In genomic region chr5:143066096-143066495, GRCm38 (mm10) we compare ENCODE assay signal across 16 mouse cellular contexts. TPM values are rescaled to one million over a fixed set of nuclear protein-coding genes. Genes with fewer than 3 reads are reported as not detected.
DNase-seq lines count a peak whose midpoint lies in the region; ATAC-seq and TF ChIP-seq lines count a peak whose summit lies in the region.
"Had no signal": no experiment of that assay in that cellular context is flagged by ENCODE, and none has a peak within 500 bp of the region (broad histone marks: within the 10 kb centered on the region; RNA-seq: fewer than 3 reads in every experiment).

No protein-coding gene starts in this region.

- 92% methylated on average over 1 of the region's 1 CpGs for WGBS in embryonic facial prominence, embryonic 15.5 days
- 94% methylated on average over 1 of the region's 1 CpGs for WGBS in embryonic facial prominence, embryonic 10.5 days
- 100% methylated on average over 1 of the region's 1 CpGs for WGBS in hindbrain, embryonic 16.5 days
- 97% methylated on average over 1 of the region's 1 CpGs for WGBS in hindbrain, embryonic 14.5 days
- WGBS in hindbrain, postnatal 0 days = 96% methylated on average over 1 of the region's 1 CpGs

- no peak for DNase-seq in embryonic facial prominence, embryonic 10.5 days (ENCODE audit: low spot score)
- no peak for DNase-seq in hindbrain, embryonic 14.5 days (ENCODE audit: low spot score)
- DNase-seq in hindbrain, postnatal 0 days (ENCODE audit: low spot score) = no peak
- DNase-seq in embryo, embryonic 10.5 days (ENCODE audit: low spot score) = no peak
- DNase-seq in urinary bladder, postnatal 25 days (ENCODE audit: low spot score) = no peak
- DNase-seq: right cerebral cortex, postnatal 25 days had no signal

- no peak overlapping the region for H3K9ac ChIP-seq in embryonic facial prominence, embryonic 15.5 days
- H3K9ac ChIP-seq in hindbrain, embryonic 16.5 days (ENCODE audit: low read depth, low read length) = no peak overlapping the region
- H3K9ac ChIP-seq in hindbrain, embryonic 14.5 days = no peak overlapping the region
- H3K9ac ChIP-seq in hindbrain, postnatal 0 days (replicated peaks; ENCODE audit: low read length) = no peak overlapping the region
- H3K9ac ChIP-seq: lung, embryonic 15.5 days had no signal

- no peak for ATAC-seq in embryonic facial prominence, embryonic 15.5 days (ENCODE audit: insufficient number of reproducible peaks, low FRiP score, low TSS enrichment, low read depth)
- no peak for ATAC-seq in hindbrain, embryonic 16.5 days
- ATAC-seq in hindbrain, embryonic 14.5 days (ENCODE audit: low FRiP score) = no peak
- ATAC-seq in hindbrain, postnatal 0 days = no peak
- 0 out of 2 replicates have a peak, but pooled peaks have one; percentile 4 for ATAC-seq in megakaryocyte progenitor cell, adult 5-6 weeks (replicated peaks; ENCODE audit: poor library complexity)
- ATAC-seq: Patski had no signal

- no peaks in the 10 kb centered on the region for H3K4me1 ChIP-seq in embryonic facial prominence, embryonic 15.5 days
- H3K4me1 ChIP-seq in embryonic facial prominence, embryonic 10.5 days = peaks cover 6% of the 10 kb centered on the region
- peaks cover 10% of the 10 kb centered on the region for H3K4me1 ChIP-seq in hindbrain, embryonic 16.5 days (ENCODE audit: control insufficient read depth, insufficient read depth, low read depth, low read length)
- peaks cover 4% of the 10 kb centered on the region; the same call in 1 of the 2 replicates for H3K4me1 ChIP-seq in hindbrain, embryonic 14.5 days (replicated peaks; ENCODE audit: control insufficient read depth, insufficient read depth, low read length)
- peaks cover 5% of the 10 kb centered on the region; the same call in 1 of the 2 replicates for H3K4me1 ChIP-seq in hindbrain, postnatal 0 days (ENCODE audit: insufficient read depth, low read length)
- H3K4me1 ChIP-seq: limb, embryonic 10.5 days; lung, embryonic 15.5 days had no signal

- no peaks in the 10 kb centered on the region for H3K27me3 ChIP-seq in embryonic facial prominence, embryonic 15.5 days
- no peaks in the 10 kb centered on the region for H3K27me3 ChIP-seq in embryonic facial prominence, embryonic 10.5 days (replicated peaks; ENCODE audit: low read depth, poor library complexity, severe bottlenecking)
- H3K27me3 ChIP-seq in hindbrain, embryonic 16.5 days (replicated peaks; ENCODE audit: control insufficient read depth, insufficient read depth, low read length) = no peaks in the 10 kb centered on the region
- H3K27me3 ChIP-seq in hindbrain, embryonic 14.5 days (ENCODE audit: control insufficient read depth, insufficient read depth, low read length) = no peaks in the 10 kb centered on the region
- H3K27me3 ChIP-seq in hindbrain, postnatal 0 days (ENCODE audit: insufficient read depth, low read length) = no peaks in the 10 kb centered on the region
- H3K27me3 ChIP-seq: CH12.LX; lung, embryonic 15.5 days; megakaryocyte, embryonic 14.5 days; Patski had no signal

- peaks cover 64% of the 10 kb centered on the region for H3K36me3 ChIP-seq in embryonic facial prominence, embryonic 15.5 days
- peaks cover 91% of the 10 kb centered on the region for H3K36me3 ChIP-seq in embryonic facial prominence, embryonic 10.5 days (replicated peaks)
- H3K36me3 ChIP-seq in hindbrain, embryonic 16.5 days (ENCODE audit: control insufficient read depth, insufficient read depth, low read length) = peaks cover 12% of the 10 kb centered on the region
- peaks cover 55% of the 10 kb centered on the region for H3K36me3 ChIP-seq in hindbrain, embryonic 14.5 days (replicated peaks; ENCODE audit: control insufficient read depth, insufficient read depth)
- peaks cover 25% of the 10 kb centered on the region for H3K36me3 ChIP-seq in hindbrain, postnatal 0 days (ENCODE audit: insufficient read depth, low read length)

- H3K27ac ChIP-seq in embryonic facial prominence, embryonic 15.5 days (replicated peaks) = 0 out of 2 replicates have a peak overlapping the region, but pooled peaks have one; percentile 5
- no peak overlapping the region for H3K27ac ChIP-seq in embryonic facial prominence, embryonic 10.5 days (replicated peaks)
- H3K27ac ChIP-seq in hindbrain, embryonic 16.5 days (ENCODE audit: low read depth, low read length) = 0 out of 2 replicates have a peak overlapping the region, but pooled peaks have one; percentile 44
- no peak overlapping the region for H3K27ac ChIP-seq in hindbrain, embryonic 14.5 days
- peak overlapping the region; percentile 64; the same call in 1 of the 2 replicates for H3K27ac ChIP-seq in hindbrain, postnatal 0 days
- H3K27ac ChIP-seq: kidney, postnatal 0 days; limb, embryonic 10.5 days; lung, embryonic 15.5 days had no signal

- no peaks in the 10 kb centered on the region for H3K9me3 ChIP-seq in embryonic facial prominence, embryonic 15.5 days (replicated peaks)
- H3K9me3 ChIP-seq in embryonic facial prominence, embryonic 10.5 days = no peaks in the 10 kb centered on the region
- H3K9me3 ChIP-seq in hindbrain, embryonic 16.5 days (ENCODE audit: control insufficient read depth, low read length) = no peaks in the 10 kb centered on the region
- H3K9me3 ChIP-seq in hindbrain, embryonic 14.5 days (ENCODE audit: control insufficient read depth, low read length) = no peaks in the 10 kb centered on the region
- H3K9me3 ChIP-seq in hindbrain, postnatal 0 days (ENCODE audit: low read length) = no peaks in the 10 kb centered on the region
- H3K9me3 ChIP-seq: limb, embryonic 10.5 days; lung, embryonic 15.5 days; megakaryocyte, embryonic 14.5 days had no signal

- TF ChIP-seq CTCF in hindbrain, postnatal 0 days (IDR thresholded peaks at IDR 0.05; ENCODE audit: low read depth) = no peak

- no peak overlapping the region for H3K4me3 ChIP-seq in embryonic facial prominence, embryonic 15.5 days (replicated peaks)
- no peak overlapping the region for H3K4me3 ChIP-seq in embryonic facial prominence, embryonic 10.5 days
- H3K4me3 ChIP-seq in hindbrain, embryonic 16.5 days (ENCODE audit: low read length) = no peak overlapping the region
- no peak overlapping the region for H3K4me3 ChIP-seq in hindbrain, embryonic 14.5 days (replicated peaks; ENCODE audit: low read length)
- no peak overlapping the region for H3K4me3 ChIP-seq in hindbrain, postnatal 0 days (ENCODE audit: low read length)
- H3K4me3 ChIP-seq: limb, embryonic 10.5 days; lung, embryonic 15.5 days; megakaryocyte, embryonic 14.5 days; myocyte had no signal

- no peak overlapping the region for H3K4me2 ChIP-seq in embryonic facial prominence, embryonic 15.5 days (replicated peaks)
- H3K4me2 ChIP-seq in hindbrain, embryonic 16.5 days (ENCODE audit: low read length) = no peak overlapping the region
- H3K4me2 ChIP-seq in hindbrain, embryonic 14.5 days (replicated peaks) = no peak overlapping the region
- no peak overlapping the region for H3K4me2 ChIP-seq in hindbrain, postnatal 0 days (ENCODE audit: low read depth, low read length)
- H3K4me2 ChIP-seq: lung, embryonic 15.5 days had no signal

RNA-seq across cellular contexts. Expression of gene Rnf216, which starts 46.7 kb away (rescaled TPM):
- polyA plus RNA-seq in embryonic facial prominence, embryonic 15.5 days (2015; fragmentation: Nextera tagmentation; extraction: Ambion mirVana) = 41.2 and 42.7 TPM in 2 replicates
- polyA plus RNA-seq in embryonic facial prominence, embryonic 10.5 days (2016; fragmentation: Nextera tagmentation; extraction: Ambion mirVana) = 50.5 and 53.9 TPM in 2 replicates
- 27.2 and 31.0 TPM in 2 replicates for polyA plus RNA-seq in hindbrain, embryonic 16.5 days (2015; fragmentation: Nextera tagmentation; extraction: Ambion mirVana)
- polyA plus RNA-seq in hindbrain, embryonic 14.5 days (2014; fragmentation: Nextera tagmentation; extraction: Ambion mirVana) = 29.4 and 29.8 TPM in 2 replicates
- 28.0 and 32.7 TPM in 2 replicates for total RNA-seq in hindbrain, postnatal 0 days (2014; rRNA removed)
- polyA plus RNA-seq in hindbrain, postnatal 0 days (2015; fragmentation: Nextera tagmentation; extraction: Ambion mirVana) = 25.3 and 29.7 TPM in 2 replicates
- total RNA-seq in megakaryocyte progenitor cell, adult 5-6 weeks (2015) = 43.8 and 53.6 TPM in 2 replicates
- total RNA-seq in megakaryocyte progenitor cell, adult 5-6 weeks (2017) = 38.2 and 40.9 TPM in 2 replicates

Comparison
In these comparisons a context has a peak if more than half of its experiments do, and no peak if none do; other contexts are left out.
1. H3K27ac ChIP-seq: peak in embryonic facial prominence, embryonic 15.5 days (single experiment), hindbrain, embryonic 16.5 days (single experiment) and hindbrain, postnatal 0 days (single experiment); none in embryonic facial prominence, embryonic 10.5 days (single experiment) and hindbrain, embryonic 14.5 days (single experiment).